Mouse (Mus musculus) left cerebral cortex, postnatal 14 days (tissue): ENCODE measurements at regions not wholly inside any gene's neighbourhood (a gene's known extent, or its start where the extent isn't known, plus 50 kb on each side); places are given as distances from the start of the nearest gene placed in this dataset.

ENCODE experiments used
- DNase-seq, 2 experiments: peaks; one replicate each; pipeline ENCODE4 v3.0.0; 2021 to 2022; ENCODE audit warnings: low spot score in 2 of 2, mixed read lengths in 1 of 2
- intact Hi-C: fragments of 180-260 bp; cut with DNase I; formaldehyde crosslinking; loops from one replicate; pipeline ENCODE4 v1.15.1; 2025

DNA sequence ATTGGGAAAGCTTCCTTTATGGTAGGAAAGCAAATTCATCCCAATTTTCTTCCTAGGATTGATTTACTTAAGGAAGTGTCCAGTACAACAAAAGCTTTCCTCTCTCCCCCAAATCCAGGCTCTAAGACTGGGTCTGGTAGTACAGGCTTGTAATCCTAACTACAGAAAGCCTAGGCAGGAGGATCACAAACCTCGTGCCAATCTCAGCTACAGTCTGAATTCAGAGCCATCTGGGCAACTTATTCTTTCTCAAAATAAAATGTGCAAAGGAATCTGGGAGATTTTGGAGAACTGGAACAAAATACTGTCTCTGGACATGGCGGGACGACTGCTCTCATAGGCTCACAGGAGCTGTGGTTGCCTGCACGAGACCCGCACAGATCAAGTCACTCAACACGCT is 377.4 kb upstream of the Satb1 start:
- DNase-seq: peak in 1 of 2 experiments; percentile 18
- intact Hi-C loops: no loop called here

DNA sequence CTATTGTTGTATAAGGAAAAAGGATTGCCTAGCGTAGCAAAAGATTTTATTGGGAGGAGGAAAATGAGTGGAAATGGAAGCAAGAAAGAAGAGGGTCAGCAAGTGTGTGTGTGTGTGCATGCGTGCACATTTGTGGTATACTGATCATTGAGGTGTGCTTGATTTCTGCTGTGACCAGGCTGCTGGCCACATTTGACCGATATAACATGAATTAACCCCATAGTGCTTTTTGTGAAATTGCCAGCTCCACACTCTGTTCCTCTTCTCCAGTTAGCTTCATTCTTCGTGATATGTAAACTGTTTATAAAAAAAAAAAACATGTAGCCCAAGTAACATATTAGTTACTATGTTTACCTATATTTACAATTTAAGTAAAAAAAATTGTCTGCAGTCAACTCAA is 364.6 kb upstream of the Satb1 start:
- intact Hi-C loops: no loop called here
- DNase-seq: no peak

DNA sequence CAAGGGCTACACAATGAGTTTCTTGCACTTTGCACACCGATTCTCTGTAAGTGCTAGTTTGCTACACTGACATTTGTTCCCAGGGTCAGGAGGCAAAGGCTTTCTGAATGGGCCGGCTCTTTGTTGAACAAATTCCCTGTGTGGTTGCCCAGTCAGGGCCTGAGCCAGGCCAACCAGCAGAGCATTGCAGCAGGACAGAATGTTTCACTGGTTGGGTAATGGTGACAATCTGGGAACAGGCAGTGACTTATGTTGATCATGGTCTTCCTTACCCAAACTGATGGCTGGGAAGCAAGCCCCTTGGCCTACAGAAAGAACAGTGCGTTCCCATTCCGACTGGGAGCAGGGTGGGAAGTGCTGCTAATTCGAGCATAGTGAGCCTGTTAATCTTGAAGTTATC is 363.7 kb upstream of the Satb1 start:
- intact Hi-C loops: no loop called here
- DNase-seq: no peak

DNA sequence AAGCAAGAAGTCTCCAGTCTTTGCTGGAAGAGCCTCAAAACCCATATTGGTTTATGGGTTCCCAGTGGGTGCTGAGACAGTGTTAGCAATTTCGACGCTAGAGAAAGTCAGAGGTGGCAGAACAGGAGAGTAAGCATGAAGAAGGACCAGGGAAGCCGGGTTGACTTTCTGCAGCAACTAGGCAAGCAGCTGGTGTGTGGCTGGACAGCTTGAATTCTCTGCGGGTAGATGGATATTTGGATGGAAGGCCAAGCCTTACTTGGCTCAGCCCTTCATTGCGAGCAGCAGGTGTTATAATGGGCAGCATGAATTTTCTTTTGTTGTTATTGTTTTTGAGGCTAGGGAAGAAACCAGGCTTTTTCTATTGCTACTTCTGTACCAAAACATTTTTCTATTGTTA is 362.7 kb upstream of the Satb1 start:
- no peak for DNase-seq
- intact Hi-C loops: no loop called here

DNA sequence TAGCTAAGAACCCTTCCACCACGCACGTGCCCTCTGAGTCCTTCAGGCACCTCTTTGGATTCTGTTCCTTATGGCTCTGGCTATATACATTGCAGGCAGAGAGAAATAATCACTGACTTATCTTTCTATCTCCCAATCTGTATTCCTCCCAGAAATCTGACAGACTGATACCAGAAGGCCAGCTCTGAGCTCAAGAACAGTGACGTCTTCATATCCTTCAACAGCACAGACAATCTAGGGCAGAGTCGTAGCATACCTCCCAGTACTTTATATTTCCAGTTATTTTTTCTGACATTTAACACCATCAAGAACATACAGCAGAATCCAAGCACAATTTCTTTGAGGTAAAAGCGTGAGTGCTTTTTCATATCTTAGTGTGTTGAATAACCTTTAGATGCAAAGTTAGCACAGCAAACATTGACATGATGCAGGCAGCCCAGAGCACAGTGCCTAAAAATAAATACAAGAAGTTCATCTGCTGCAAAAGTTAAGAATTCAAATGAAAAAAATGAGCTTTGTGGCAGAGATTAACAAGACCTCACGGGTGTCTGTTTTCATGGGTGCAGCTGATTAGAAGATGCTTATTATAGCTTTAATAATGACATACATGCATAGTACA is 358.1 kb upstream of the Satb1 start:
- intact Hi-C loops: no loop called here
- peak in 1 of 2 experiments; percentile 25 for DNase-seq

DNA sequence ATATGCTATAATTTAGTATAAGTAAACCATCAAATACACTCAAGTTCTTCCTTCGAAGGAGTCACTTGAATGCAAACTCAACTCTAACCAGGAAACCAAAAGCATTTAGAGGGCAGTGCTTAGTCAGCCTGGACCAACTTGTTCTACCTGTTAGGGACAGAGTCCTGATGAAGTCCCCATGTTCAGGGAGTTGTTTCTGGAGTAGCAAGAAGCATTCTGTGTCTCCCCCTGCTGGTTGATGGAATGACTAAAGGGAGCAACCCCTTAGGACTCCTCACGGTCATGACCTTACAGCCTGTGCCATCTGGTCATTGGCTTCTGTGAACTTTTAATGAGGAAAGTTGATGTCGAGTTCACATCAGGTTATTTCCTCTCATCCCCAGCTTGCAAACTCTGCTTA is 349.6 kb upstream of the Satb1 start:
- peak in 1 of 2 experiments; percentile 11 for DNase-seq
- intact Hi-C loops: loop anchor here (10.0 kb wide), 1 partner anchor 348 kb away; the partner anchor contains the start of gene Satb1

DNA sequence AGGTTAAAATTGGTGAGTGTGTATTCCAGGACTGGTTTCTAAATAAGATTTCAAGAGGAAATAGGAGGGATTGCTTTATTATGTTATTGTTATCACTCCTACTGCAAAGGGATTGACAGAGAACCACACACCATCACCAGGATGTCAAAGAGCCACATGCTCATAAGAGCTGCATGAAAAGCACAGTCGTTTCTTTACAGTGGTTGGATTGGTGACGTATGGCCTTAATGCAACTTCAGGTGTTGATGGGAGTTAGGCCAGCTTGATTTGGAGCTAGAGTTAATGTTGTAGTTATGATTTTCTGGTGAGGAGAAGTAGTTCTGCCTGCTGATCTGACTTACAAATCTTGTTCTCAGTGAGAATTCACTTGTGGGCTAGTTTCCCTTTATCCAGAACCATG is 344.9 kb upstream of the Satb1 start:
- intact Hi-C loops: no loop called here
- no peak for DNase-seq

DNA sequence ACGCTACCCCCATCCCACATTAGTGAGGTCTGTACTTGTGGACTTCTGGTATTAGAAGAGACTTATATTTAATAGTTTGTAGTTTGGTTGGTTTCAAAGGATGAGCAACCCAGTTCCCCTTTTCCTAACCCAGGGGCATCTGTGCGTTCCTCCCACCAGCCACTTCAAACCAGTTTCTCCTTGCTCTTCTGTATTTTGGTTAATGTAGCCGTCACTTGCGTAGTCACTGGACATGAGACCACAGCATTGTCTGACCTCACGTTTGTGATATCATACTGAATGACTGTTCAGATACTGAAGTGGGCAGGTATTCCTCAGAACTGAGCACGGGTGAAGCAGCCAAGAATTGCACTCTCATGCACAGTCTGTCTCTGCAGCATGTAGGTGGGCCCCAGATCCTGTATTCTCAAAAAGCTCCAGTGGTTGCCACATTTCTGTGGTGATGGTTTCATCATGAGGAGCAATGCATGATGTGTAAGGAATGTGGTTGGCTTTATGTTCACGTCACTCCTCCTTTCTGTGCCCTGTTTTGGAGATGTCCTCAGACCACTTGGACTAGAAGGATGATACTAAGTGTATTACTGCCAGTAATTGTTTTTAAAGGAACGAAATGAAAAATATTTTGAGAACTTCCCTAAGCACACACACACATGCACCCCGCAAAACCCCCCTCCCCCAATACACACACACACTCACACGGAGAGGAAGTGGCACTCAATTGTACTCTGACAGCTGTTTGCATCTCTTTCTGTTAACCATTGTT is 335.2 kb upstream of the Satb1 start:
- DNase-seq: peak in 1 of 2 experiments; percentile 4
- intact Hi-C loops: no loop called here

DNA sequence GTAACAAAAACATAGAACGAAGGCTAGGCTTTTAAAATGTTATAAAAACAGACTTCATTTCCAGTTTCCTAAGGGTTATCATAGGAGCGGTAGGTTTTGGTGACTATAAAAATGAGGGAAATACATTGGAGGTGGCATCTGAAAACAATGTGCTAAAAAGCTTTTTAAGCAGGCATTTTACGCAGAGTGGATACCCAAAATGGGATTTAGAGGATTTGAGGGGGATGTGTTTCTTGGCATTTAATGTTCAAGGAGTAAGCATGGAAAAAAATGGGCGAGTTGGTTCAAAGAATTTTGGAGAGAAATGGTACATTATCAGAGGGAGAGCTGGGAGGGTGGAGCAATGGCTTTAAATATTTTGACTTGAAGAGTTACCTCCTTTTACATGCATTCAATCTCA is 334.6 kb upstream of the Satb1 start:
- no peak for DNase-seq
- intact Hi-C loops: no loop called here

DNA sequence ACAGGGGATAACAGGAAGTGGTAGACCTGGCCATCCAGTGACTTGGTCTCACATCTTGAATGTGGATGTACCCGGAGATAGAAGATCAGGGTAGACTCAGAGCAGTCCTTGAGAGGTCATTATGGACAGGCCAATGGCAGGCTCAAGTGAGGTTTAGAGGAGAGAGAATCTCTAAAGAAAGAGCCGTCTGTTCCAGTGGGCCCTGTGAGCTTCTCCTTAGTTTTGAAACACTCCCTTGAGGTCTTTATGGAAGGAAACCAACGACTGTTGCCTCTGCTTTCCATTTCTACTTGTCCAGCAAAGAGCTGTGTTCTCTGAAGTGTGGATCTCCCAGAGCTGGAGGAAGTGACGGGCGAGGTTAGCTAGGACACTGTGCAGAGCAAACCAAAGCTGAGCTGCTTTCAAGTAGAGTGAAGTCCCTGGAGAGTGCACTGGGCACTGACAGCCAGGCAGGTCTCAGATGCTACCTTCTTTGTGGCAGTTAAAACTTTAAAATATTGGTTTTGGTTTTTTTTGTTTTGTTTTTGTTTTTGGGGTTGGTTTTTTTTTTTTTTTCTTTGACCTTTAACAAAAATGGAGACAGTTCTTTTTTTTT is 332.9 kb upstream of the Satb1 start:
- intact Hi-C loops: no loop called here

DNA sequence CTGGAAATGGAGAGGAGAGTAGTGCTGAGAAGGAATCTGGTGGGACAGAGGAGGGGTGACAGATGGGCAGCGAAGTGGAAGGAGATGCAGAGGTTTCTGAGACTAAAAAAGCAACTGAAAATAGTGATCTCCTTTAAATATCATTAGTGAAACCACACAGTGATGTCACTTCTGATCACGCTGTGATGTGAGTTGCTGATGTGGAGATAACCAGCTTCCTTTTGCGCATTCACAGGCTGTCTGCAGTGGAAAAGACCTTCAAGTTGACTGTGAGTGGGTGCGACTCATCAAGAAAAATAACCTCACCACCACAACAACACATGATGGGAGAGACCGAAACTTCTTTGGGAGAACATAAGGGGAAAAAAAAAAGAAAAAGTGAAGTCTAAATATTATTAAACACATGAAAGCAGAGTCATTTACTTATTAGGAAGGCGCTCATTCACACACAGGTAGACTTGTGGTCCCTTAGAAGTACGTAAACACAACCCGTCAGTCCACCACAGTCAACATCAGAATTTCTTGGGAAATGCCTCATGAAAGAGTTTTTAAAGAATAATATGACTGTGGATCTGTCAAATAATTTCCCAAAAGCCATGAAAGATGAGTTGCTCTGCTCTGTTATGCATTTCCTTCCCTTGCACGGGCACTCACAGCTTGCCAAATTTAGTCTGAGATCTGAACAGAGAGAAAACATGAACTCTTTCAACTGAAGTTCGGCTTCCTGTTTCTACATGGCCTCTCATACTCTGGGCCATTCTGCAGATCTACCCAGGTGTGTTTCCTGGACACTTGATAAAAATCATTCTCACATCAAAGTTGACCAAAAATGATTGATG is 329.7 kb upstream of the Satb1 start:
- intact Hi-C loops: no loop called here
- no peak for DNase-seq

More for the DNA sequence above, 332.9 kb upstream of the Satb1 start:
- DNase-seq: no peak

DNA sequence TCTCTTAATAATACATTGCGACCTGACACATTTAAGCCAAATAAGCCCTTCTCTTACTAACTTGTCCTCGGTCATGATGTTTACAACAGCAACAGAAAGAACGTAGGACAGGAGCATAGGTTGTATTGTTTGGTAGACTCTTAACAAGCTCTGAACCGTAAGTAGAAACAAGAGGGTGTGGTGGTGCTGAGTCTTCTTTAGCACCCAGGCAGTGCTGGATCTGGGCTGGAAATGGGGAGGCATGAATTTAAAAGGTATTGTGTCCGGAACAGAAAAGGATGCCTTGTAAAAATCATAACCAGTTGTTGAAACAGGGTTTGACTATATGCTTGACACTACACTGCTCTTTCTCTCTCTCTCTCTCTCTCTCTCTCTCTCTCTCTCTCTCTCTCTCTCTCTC is 317.4 kb upstream of the Satb1 start:
- DNase-seq: no peak
- intact Hi-C loops: no loop called here

DNA sequence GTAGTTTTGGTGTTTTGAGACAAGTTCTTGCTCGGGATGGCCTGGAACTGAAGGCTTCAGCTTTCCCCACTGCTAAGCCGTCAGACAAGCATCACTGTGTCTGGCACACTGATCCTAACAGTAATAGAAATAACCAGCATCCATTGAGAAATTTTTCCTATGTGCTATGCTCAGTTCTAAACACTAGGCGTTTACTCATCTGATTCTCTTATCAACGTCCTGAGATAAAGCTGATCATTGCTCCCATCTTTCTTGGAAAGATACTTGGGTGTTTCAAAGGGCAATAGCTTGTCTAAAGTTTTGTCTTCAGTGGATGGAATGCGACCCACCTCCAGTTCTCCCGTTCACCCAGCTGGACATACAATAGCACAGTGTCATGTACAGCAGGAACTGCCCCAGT is 316.7 kb upstream of the Satb1 start:
- DNase-seq: no peak
- intact Hi-C loops: no loop called here

DNA sequence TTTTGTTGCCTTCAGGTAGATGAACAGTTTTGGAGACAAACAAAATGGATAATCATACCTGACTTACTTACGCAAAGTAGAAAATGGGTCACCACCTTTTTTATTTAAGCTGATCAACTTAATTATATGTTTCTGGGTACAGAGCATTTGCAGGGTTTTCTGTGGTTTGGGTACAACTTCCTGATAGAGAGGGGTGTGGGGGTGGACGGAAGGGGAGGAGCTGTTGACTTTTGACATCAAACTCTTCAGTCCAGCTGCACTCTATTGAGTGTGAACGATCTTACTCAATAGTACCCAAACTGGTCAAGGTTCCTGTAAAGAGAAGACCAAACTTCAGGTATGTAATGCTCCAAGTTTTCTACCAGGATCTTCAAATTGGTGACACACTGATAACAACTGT is 316.0 kb upstream of the Satb1 start:
- intact Hi-C loops: no loop called here
- DNase-seq: no peak

DNA sequence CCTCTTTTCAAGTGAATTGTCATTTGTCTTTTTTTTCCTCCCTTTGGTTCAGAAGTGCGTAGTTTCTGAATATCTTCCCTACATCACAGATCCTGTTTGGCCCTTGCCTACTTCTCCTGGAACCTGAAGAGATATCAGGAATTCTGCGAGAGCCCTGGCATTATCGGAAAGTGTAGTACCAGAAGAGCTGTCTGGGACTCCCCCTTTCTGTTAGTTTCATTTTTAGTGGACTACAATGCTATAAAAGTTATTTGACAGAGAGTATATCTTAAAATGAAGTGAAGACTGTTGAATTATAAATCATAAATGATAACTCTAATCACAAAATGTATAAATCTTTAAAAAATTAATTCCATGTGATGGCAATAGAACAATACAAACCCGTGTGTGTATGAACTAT is 270.8 kb upstream of the Satb1 start:
- intact Hi-C loops: no loop called here
- DNase-seq: no peak

DNA sequence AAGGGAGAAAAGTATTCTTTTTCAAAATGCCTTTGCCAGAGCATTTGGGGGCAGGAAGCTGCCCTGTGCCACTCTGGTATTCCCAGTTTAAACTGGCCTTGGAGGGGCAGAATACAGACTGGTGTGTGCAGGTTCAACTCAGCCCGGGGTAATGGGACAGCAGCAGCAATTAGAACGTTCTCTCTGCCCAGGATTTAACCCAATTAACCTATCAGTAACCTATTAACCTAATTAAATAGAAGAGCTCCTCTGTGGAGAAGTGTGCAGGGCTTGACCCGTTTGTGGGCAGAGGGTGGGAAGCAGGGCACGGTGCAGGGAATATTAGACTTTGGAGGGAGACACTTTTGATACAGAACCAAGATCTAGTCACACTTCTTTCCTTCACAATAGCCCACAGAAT is 252.7 kb upstream of the Satb1 start:
- DNase-seq: no peak
- intact Hi-C loops: no loop called here

DNA sequence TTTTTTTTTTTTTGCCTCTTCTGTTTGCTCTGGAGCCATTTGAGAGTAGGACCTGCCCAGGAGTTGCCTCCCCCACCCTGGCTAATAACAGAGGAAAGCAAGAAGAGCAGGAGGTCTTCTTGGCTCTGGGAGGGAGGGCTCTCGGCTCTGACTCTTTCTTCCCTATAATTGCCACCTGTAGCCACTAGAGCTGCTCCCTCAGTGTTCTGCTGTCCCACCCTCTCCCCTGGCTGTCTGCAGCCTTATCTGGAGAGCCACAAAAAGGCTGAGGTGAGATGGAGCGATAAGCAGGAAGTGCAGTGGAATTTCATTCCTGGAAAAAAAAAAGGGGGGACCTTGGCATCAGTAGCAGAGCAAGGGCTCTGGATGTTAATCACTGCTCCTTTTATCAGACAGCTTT is 251.4 kb upstream of the Satb1 start:
- intact Hi-C loops: no loop called here
- DNase-seq: no peak

DNA sequence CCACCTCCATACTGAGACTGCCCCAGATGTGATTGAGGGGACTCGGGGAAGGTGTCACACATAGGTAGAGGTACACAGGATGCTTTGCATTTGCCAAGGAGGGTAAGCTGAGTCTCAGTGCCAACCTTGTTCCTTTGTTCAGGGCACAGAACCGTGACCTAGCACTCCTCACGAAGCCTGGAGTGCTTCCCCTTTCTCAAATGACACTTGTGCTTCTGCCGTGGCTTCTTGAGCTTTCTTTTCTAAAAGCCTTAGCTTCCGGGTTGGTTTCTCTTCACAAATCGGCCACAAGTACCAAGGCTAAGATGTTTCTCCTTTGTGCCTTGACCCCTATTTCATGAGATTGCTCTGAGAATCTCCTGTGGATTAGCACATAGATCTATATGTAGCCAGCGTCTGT is 246.2 kb upstream of the Satb1 start:
- DNase-seq: no peak
- intact Hi-C loops: no loop called here

DNA sequence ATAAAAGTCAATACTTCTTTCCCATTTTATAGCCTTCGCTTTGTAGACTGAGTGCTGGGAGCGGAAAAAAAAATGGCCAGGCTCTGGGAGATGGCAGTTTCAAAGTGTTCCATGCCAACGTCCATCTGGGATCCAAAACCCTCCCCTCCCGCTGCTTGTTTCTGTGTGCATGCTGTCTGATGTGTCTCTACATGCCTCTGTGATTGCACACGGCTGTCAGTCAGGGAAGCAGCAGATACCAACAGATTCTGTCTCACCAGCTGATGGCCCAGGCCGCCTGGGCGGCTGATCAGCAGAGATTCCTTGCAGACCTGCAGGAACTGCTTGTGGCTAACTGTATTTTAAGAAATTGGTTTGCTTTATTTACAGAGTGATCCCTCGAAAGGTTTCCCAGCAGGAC is 245.4 kb upstream of the Satb1 start:
- no peak for DNase-seq
- intact Hi-C loops: no loop called here

DNA sequence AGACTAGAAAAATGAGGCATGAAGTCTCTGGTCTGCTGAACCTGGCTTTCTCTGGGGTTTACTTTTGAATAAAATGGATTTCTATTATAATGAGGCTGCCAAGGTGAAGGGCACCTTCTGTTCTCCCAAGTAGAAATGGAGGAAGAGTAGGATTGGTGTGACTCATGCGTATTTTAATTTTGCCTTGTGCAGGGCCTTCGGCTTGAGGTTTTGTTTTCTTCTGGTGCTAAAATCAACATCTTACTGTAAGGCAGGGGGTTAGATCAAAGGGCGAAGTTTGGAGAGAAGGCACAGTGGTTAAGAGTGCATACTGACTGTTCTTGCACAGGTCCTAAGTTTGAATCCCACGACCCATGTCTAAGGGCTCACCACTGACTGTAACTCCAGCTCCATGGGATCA is 244.9 kb upstream of the Satb1 start:
- DNase-seq: no peak
- intact Hi-C loops: no loop called here
